Mouse (Mus musculus): ENCODE data around the gene Trim7. TPM values are rescaled to one million over a fixed set of nuclear protein-coding genes. Genes with fewer than 3 reads are reported as not detected.
"Not testable (repeated sequence)": the region's sequence is repeated elsewhere in the genome, so short reads cannot be mapped to it uniquely, and the experiment has no call there.

The Trim7 gene
- 1.0 and 1.2 TPM in 2 replicates for polyA plus RNA-seq (2012)

DNA sequence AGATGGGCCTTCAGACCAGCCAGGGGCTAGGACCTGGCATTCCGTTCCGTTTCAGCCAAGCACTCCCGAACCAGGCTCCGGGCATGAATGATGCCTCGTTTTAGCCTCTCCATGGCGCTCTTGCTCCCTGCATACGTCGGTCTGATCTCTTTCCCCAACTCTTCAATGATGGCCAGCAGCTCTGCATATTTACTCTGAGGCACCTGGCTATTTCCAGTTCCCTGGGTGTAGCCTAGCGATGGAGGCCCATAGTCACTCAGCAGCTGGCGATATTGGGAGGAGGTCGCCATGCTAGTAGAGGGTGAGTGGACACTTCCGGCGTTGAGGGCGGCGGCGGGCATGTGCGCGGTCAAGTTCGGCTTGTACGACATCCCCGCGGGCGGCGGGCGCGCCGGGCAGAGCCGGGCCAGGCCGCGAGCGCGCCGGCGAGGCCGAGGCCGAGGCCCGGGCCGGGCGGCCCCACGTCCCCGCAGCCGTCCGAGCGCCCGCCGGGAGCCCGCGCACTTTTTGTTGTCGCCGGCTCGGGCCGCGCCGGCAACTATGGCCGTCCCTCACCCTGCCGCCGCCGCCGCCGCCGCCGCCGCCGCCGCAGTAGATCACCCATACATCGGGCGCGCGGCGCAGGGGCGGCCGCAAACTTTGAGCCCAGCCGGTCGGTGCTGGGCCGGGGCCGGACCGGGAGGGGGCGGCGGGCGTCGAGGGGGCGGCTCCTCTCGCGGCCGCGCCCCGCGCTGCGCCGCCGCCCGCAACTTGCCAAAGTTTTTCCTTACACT is at the start of gene Trim7, which contains the start of gene Gm12184:
Gene Trim7 (plus strand): TSS at position 162 of the 773 bp plus-strand sequence.
Gene Gm12184 (minus strand): TSS at position 677 of the 773 bp plus-strand sequence.
- TF ChIP-seq GATA1 (IDR thresholded peaks at IDR 0.05; ENCODE audit: low read length), result not testable (repeated sequence)

DNA sequence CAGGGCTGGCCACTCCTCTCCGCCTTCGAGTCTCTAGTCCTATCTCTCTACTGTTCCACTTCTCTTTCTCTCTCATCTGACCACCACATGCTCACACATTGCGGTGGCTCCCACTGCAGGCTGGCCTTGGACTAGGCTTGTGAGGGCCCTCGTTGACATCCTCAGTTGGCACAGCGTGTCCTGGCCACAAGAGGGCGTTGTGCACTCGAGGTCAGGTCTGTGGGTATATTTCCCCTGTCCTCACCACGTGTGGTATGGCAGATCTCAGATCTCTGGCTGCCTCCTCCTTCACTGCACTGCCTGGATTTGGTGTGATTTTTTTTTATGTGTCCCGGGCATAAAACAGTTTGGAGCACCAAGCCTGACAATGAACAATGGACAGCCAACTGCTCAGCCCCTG is 49.3 kb upstream of the Trim7 start:
- no peak for TF ChIP-seq GATA1 (IDR thresholded peaks at IDR 0.05; ENCODE audit: low read length)

DNA sequence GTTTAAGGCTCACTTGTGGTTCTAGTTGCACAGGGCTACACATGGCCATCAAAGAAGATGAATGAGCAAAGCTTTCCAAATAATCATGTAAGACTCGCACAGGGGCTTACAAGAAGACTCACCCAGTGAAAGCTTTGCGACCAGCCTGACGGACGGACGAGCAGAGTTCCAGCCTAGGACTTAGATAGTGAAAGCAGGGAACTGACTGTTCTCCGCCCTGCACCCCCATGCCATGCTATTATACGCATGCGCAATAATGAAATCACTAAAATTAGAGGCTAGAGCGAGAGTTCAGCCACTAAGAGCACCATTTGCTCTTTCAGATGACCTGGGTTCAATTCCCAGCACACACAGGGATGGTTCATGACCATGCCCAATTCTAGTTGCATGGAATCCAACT is 48.6 kb upstream of the Trim7 start:
- TF ChIP-seq GATA1 (IDR thresholded peaks at IDR 0.05; ENCODE audit: low read length), result no peak

DNA sequence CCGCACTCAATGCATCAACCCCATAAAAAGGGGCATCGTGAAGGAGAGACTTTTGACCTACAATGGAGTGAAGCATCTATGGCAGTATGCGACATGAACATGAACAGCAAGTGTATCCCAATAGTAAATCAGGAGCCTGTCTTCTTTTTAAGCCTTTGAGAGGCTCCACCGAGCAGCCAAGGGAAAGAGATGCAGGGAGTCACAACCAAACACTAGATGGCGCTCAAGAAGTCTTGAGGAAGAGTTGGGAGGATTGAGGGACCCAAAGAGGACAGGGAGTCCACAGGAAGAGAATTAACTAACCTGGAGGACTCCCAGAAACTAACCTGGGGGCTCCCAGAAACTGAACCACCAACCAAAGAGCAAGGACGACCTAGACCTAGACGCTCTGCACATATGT is 46.5 kb upstream of the Trim7 start:
- no peak for TF ChIP-seq GATA1 (IDR thresholded peaks at IDR 0.05; ENCODE audit: low read length)

DNA sequence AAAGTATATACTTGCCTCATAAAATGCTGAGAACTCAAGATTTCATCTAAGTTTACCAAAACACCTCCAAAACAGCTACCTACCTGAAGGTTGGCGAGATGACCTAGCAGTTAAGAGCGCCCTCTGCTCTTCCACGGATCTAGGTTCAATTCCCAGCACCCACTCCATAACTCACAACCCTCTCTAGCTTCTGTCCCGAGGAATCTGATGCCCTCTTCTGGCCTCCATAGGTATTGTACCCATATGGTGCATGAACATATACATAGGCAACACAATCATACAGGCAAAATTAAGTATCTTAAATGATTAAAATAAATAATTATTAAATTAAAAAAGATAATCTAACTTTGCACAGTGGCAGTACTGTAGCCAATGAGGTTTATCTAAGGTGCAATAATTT is 43.7 kb upstream of the Trim7 start:
- no peak for TF ChIP-seq GATA1 (IDR thresholded peaks at IDR 0.05; ENCODE audit: low read length)

DNA sequence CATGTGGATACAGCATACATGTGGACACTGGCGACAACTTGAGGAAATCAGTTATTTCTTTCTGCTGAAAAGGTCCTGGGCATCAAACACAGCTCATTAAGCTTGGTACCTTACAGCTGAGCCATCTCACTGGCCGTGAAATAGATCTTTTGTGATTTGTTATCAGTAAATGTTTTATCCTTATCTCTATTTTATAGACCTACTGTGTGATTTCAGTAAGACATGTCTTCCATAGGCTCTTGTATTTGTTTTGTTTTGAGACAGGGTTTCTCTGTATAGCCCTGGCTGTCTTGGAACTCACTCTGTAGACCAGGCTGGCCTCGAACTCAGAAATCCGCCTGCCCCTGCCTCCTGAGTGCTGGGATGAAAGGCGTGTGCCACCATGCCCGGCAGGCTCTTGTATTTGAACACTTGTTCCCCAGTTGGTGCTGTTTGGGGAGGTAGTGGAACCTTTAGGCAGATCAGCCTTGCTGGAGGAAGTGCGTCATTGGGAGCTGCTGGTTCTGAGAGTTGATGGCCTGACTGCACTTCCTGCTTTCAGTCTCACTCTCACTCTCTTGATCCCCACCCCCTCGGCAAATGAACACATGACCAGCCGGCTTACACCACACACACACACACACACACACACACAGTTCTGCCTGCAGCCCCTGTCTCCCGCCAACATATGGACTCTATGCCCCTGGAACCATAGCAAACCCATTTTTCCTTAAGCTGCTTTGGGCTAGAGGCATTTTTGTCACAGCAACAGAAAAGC is 38.3 kb upstream of the Trim7 start:
- no peak for TF ChIP-seq GATA1 (IDR thresholded peaks at IDR 0.05; ENCODE audit: low read length)

DNA sequence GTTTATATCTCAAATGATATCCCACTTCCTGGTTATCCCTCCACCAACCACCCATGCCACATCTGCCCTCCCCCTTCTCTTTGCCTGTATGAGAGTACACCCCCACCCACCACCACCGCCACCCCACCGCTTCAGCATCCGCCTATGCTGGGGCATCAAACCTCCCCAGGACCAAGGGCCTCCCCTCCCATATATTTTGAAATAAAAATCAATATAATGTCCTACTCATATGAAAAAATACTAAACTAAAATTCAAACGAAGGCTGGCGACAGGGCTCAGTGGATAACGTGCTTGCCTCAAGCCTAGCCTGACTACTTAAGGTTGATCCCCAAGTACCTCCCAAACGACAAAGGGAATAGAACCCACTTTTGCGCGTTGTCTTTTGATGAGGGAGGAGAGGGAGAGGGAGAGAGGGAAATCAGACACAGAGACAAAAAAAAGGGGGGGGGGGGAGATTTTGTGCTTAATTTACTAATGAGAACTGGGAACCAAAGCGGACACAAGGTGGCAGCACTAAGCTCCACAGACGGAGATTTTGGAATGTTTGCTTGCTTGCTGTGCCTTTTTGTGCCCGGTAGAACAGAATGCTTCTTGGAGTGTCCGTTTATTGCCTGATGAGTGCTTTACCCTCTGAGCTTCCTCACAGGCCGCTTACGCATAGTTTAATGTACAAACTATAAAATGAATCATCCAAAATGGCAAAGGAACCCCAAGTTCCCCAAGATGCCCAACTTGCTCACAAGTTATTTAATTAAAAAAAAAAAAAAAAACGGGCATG is 37.4 kb upstream of the Trim7 start:
- no peak for TF ChIP-seq GATA1 (IDR thresholded peaks at IDR 0.05; ENCODE audit: low read length)

DNA sequence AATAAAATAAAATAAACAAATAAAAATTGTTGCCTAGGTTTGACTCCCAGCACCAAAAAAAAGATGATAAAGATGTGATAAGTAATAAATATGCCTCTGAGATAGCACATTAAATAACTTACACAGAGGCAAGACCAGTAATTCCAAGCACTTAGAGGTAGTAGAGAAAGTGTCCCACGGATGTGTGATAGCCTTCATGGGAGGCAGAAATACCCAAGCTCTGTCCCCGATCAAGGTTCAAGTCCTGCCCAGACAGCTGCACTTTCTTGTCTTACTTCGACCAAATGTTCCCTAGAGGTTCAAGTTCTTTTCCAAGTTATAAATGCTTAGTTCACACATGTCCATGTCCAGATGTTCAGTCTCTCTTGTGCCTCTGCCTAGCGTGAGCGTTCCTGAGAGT is 36.7 kb upstream of the Trim7 start:
- no peak for TF ChIP-seq GATA1 (IDR thresholded peaks at IDR 0.05; ENCODE audit: low read length)

DNA sequence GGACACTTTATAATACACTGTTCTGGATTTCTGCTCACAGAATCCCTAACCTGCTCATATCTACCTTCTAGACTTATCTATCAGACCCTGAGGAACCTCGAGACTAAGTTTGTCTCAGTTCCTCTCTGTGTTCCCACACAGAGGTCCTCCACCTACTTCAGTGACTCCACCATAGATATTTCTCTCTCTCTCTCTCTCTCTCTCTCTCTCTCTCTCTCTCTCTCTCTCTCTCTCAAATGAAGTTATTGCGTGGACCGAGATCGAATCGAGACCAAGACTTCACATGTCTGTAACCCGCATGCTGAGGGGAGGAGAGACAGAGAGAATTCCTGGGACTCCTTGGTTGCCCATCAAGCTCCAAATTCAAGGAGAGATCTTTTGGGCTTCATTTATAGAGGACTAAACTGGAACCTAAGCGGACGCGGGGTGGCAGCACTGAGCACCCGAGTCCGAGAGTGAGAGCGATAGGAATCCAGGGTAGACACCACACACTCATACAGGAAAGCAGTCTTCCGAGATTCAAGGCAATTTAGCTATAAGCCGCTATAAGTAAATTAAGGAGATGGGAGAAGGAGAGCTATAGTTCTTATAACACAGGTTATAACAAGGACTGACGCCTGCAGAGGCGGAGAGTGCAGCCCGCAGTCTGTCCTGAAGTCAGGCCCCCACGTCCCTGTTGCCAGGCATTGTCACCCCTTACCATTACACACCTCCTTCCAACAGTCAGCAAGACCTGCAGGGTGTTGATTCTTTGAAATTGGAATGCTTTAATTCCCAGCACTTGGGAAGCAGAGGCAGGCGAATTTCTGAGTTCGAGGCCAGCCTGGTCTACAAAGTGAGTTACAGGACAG is 35.7 kb upstream of the Trim7 start:
- no peak for TF ChIP-seq GATA1 (IDR thresholded peaks at IDR 0.05; ENCODE audit: low read length)

DNA sequence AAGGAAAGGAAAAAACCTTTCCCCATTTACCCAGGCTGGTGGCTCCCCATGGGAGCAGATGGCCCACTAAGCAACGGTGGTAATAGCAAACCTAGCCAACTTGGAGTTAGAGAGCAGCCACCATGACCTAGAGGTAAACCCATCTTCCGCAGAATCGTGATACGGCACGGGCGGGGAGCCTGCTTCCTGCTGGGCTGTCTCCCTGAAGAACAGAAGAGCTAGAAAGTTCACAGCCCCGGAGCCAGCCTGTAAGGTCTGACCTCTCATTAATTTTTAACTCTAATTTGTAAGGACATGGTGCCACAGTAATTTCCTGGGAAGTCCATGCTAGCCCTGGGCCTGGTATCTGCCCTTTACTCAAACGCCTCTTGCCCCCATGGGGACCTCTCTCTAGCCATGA is 35.0 kb upstream of the Trim7 start:
- TF ChIP-seq GATA1 (IDR thresholded peaks at IDR 0.05; ENCODE audit: low read length), result no peak

DNA sequence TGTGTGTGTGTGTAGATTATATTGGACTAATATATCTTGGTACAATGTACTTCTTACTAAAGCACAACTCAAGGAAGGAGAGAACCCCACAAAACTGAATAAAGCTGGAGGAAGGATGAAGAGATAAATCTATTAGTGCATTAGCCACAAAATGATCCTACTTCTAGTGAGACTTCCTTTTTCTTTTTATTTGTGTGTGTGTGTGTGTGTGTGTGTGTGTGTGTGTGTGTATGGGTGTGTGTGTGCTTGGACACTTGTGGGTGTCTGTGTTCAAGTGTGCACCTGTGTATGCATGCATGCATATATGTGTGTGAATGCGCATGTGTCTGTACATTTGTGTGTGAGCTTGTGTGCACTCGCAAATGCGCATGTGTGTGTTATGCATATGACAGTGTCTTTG is 32.8 kb upstream of the Trim7 start:
- TF ChIP-seq GATA1 (IDR thresholded peaks at IDR 0.05; ENCODE audit: low read length), result no peak

DNA sequence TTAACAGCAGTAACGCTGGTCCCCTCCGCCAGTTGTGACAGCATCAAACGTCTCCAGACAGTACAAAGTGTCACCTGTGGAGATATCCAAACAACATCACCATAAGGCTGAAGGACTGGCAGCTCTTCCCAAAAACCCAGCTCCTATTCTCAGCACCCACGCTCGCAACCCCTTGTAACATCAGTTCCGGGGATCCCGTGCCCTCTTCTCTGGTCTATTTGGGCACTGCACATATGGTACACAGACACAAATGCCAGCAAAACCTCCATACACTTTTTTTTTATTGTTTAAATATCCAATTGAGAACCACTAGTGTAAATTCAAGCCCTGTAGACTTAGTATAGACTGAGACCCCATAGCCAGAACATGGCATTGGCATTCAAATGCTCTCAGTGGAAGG is 30.7 kb upstream of the Trim7 start:
- no peak for TF ChIP-seq GATA1 (IDR thresholded peaks at IDR 0.05; ENCODE audit: low read length)

DNA sequence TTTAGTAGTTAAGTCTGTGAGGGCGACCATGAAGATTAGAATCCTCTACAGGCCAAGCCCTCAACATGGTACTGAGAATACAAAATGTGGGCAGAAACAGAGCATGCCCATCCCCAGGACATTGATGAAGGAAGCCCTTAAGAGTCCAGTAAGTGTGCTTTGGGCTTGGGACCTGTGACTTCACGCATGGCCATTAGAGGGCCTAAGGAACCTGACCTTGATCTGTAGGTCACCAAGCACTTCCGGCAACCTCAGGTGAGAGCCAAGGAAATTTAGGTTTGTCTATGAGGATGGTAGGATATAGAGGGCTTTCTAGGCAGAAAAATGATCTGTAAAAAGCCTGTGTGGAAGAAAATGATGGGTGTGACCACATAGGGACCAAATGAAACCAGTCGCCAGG is 29.6 kb upstream of the Trim7 start:
- TF ChIP-seq GATA1 (IDR thresholded peaks at IDR 0.05; ENCODE audit: low read length), result no peak

DNA sequence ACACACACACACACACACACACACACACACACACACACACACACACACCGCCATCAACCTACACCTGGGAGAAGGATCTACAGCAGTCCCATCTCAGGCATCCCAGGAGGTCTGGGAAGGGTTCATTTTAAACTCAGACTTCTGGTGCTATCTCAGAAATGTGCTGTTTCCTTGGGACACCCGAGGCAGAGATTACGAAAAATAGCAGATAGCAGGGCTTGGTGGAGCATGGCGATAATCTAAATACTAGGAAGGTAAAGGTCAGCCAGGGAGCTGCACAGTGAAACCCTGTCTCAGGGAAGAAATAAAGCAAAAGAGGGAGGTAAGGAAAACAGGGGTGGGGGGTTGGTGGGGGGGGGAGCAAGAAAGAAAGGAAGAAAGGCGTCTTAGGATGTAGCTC is 28.7 kb upstream of the Trim7 start:
- TF ChIP-seq GATA1 (IDR thresholded peaks at IDR 0.05; ENCODE audit: low read length), result peak; percentile 9

DNA sequence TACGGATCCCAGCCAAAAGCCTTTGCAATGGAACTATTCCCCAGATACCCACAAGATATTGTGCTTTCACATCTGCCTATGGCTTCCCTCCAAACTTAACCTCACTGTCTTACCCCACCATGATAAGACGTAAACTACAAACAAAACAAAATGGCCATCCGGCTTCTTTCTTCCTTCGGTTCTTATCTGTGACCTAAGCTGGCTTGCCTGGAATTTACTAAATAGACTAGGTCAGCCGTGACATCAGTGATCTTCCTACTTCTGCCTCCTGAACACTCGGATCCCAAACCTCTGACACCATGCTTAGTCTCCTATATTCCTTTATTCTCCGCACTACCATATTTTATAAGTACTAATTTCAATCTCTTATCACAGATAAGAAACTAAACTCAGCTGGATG is 27.6 kb upstream of the Trim7 start:
- no peak for TF ChIP-seq GATA1 (IDR thresholded peaks at IDR 0.05; ENCODE audit: low read length)
